Mouse (Mus musculus) olfactory bulb, adult 2 months (tissue): Measurements from ENCODE around the gene Akap10.

Source experiments
- CTCF ChIP-seq: fragments of 200-500 bp; IDR thresholded peaks from 2 replicates; pipeline ENCODE4 v1.5.1; 2012; ENCODE audit warnings: low read depth, mild to moderate bottlenecking, low read length, moderate library complexity; ENCODE audit not compliant: insufficient read depth
- POLR2A ChIP-seq: fragments of 200-500 bp; IDR thresholded peaks from 2 replicates; pipeline ENCODE4 v1.6.1; 2012; ENCODE audit warnings: mild to moderate bottlenecking, low read depth, low read length, moderate library complexity; ENCODE audit not compliant: insufficient read depth

GRCm38 (mm10) chr11:61861781-61862547 lies 68.1 kb downstream of the Akap10 start:
- no peak for TF ChIP-seq POLR2A
- no peak for TF ChIP-seq CTCF
